Mouse (Mus musculus): ENCODE data around the gene Olfr1032.
"Not testable (repeated sequence)": the region's sequence is repeated elsewhere in the genome, so short reads cannot be mapped to it uniquely, and the experiment has no call there.

GRCm38 (mm10) chr2:86021518-86021917 is 16.2 kb downstream of the Olfr1032 start:
- not testable (repeated sequence) for TF ChIP-seq CTCF (IDR thresholded peaks at IDR 0.05; ENCODE audit: low read depth, low read length); POLR2AphosphoS5 (IDR thresholded peaks at IDR 0.05; ENCODE audit: insufficient replicate concordance, low read depth, low read length); TAL1 (conservative IDR thresholded peaks at IDR 0.05; ENCODE audit: low read depth, low read length); GATA2 (IDR thresholded peaks at IDR 0.05; ENCODE audit: borderline replicate concordance, low read depth, low read length)

Data from G1E (cell line).